Mouse (Mus musculus) CD4-positive, CD25-positive, alpha-beta regulatory T cell, adult 9 weeks (primary cell): ENCODE results near the gene Col8a1. TPM values are rescaled to one million over a fixed set of nuclear protein-coding genes. Genes with fewer than 3 reads are reported as not detected.

Experiments
- polyA plus RNA-seq: library from polyadenylated mRNA; unstranded; fragments of 100-300 nt; shearing (Covaris generic); gene quantifications from one replicate; pipeline ENCODE4 v1.2.1, GENCODE M21; 2017

Gene Col8a1
- 0.05 TPM for polyA plus RNA-seq

DNA sequence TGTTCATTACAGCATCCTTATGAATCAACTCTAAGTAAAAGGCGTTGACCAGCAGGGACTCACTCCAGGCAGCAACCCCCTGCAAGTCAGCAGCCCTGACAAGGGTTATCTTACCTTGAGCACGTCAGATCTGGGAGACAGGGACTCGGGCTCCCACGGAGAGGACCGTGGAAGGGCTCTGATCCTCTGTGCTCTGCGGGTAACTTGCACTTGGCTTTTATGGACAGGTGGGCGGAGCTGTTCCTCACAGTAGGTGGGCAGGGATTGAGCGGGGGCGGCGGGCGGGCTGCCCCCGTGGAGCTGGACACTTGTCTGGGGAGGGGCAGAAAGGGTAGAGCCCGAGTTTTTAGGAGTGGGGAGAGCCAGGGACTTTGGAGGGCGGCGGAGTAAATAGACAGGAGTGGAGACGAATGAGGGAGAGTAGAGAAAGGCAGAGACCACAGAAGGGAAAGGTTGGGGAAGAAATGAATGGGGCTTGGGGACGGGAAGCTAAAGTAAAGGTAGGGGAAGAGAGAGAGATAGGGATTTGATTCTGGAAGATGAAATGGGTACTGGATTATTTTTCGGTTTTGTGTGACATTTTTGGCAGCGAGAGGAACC, at the start of gene Col8a1:
Gene Col8a1 (minus strand): TSS at position 212 of the 600 bp plus-strand sequence.

DNA sequence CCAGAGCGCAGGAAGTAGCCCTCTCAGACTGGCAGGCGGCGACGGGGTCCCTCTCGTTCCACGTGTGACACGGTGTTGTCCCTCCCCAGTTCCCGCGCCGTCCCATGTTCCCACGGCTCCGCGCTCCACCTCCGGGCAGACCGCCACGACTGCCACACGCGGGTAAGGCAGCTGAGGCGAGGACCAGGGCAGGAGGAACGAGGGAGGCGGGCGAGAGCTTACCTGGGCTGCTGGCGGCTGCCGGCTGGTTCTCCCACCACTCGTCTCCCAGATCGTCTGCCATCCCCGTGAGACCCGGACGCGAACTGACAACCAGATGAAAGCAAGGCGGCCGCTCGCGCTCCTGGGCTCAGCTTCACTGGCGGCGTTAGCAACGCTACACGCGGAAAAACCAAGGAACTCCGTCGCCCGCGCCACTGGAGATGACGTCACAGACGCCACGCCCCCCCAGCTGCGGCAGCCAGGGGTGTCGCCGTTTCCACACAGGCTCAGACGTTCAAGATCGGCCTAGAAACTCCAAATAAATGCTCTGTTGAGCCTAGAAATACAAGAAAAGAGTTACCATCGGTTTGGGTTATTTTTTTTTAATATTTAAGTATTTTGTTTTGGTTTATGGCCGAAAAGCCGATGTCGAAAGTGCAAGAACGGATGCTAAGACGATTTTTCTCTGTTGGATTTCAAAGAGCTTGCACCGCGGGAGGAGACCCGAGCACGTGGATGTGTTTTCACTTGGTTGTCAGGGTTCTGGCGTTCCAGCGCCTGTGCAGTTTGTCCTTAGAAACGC, 147.9 kb downstream of the Col8a1 start, which contains the start of gene Cmss1:
Gene Cmss1 (minus strand): TSS at position 421 of the 784 bp plus-strand sequence.

Other genes with a start within 250 kb of the Col8a1 start
- gene Cmss1, start 147.9 kb downstream of the Col8a1 start, polyA plus RNA-seq: 29.8 TPM